Mouse (Mus musculus) midbrain, embryonic 14.5 days (tissue): ENCODE results near the gene Mcm7. TPM values are rescaled to one million over a fixed set of nuclear protein-coding genes. Genes with fewer than 3 reads are reported as not detected.
"Not testable (repeated sequence)": the region's sequence is repeated elsewhere in the genome, so short reads cannot be mapped to it uniquely, and the experiment has no call there.

ENCODE experiments used
- ATAC-seq: fragments of 200-750 bp; cut with Nextera tagmentation; 2 replicates; pipeline ENCODE4 v1.8.0; 2017; ENCODE audit warnings: moderate number of reproducible peaks, moderate library complexity; ENCODE audit not compliant: low FRiP score, low TSS enrichment
- DNase-seq: peaks from one replicate; pipeline ENCODE4 v3.0.0-alpha.2; 2015
- H3K27ac ChIP-seq: fragments of 300-500 bp; sonication (generic); replicated peaks from 2 replicates; pipeline ENCODE4 v1.5.1; 2014; ENCODE audit warnings: mild to moderate bottlenecking, low read depth, low read length, moderate library complexity
- H3K27me3 ChIP-seq: fragments of 300-500 bp; sonication (generic); 2 replicates; pipeline ENCODE4 v1.6.1; 2014; ENCODE audit warnings: low read length, control low read depth, mixed read lengths; ENCODE audit not compliant: control insufficient read depth, insufficient read depth
- H3K36me3 ChIP-seq: fragments of 300-500 bp; sonication (generic); 2 replicates; pipeline ENCODE4 v1.6.1; 2014; ENCODE audit warnings: low read length, control low read depth; ENCODE audit not compliant: control insufficient read depth, insufficient read depth
- H3K4me1 ChIP-seq: fragments of 300-500 bp; sonication (generic); 2 replicates; pipeline ENCODE4 v1.6.1; 2014; ENCODE audit warnings: mild to moderate bottlenecking, antibody characterized with exemption, low read length, control low read depth; ENCODE audit not compliant: control insufficient read depth, insufficient read depth
- H3K4me2 ChIP-seq: fragments of 300-500 bp; sonication (generic); 2 replicates; pipeline ENCODE4 v1.6.1; 2014; ENCODE audit warnings: mild to moderate bottlenecking, low read length, moderate library complexity
- H3K4me3 ChIP-seq: fragments of 300-500 bp; sonication (generic); replicated peaks from 2 replicates; pipeline ENCODE4 v1.5.1; 2014; ENCODE audit warnings: low read depth, low read length
- H3K9ac ChIP-seq: fragments of 300-500 bp; sonication (generic); replicated peaks from 2 replicates; pipeline ENCODE4 v1.6.1; 2014; ENCODE audit warnings: mild to moderate bottlenecking, low read length, moderate library complexity
- H3K9me3 ChIP-seq: fragments of 300-500 bp; sonication (generic); 2 replicates; pipeline ENCODE4 v1.6.1; 2016; ENCODE audit warnings: low read length, control low read depth, mixed read lengths; ENCODE audit not compliant: control insufficient read depth
- WGBS: fragments of 180-500 bp; shearing (Covaris S2); extraction: QIAGEN DNeasy Blood & Tissue Kit; methylation state at CpG from one replicate; pipeline ENCODE4 v1.1.7; 2014; 5-methylcytosine and 5-hydroxymethylcytosine counted together
- polyA plus RNA-seq: library from polyadenylated mRNA; unstranded; fragments of >200 nt; fragmentation: Nextera tagmentation; extraction: Ambion mirVana; gene quantifications from 2 replicates; pipeline ENCODE4 v1.2.1, GENCODE M21; 2014

Mcm7 gene
- polyA plus RNA-seq = 81.9 and 117 TPM in 2 replicates

DNA sequence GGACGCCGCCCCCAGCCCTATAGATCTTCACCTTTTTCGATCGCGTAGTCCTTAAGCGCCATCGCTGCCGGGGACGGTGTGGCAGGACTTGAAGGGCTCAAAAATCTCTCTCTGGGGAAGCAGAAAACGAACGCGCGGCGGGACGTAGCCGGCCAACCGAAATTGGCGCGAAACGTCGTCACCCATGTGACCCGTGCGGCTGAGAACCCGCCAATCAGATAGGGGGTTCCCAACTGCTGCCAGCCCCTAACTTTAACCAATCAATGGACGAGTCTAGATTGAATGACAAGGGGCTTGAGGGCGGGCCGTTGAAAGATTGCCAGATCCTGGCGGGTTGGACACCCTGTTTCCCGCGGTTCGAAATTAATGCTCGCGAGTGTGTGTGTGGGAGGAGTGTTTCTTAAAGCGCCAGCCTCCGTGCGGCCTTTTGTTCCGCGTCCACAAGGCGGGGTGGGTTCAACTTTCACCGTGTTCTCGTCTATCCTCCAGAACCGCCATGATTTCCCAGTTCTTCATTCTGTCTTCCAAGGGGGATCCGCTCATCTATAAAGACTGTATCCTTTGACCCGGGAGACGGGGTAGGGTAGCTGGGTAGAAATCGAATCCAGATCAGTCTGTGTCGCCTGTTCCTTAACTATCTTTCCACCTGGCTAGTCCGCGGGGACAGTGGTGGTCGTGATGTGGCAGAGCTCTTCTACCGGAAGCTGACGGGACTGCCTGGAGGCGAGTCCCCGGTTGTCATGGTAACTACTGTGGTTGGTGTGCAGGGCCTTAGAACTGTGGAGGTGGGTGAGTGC, at the start of gene Mcm7, which contains the start of gene Ap4m1:
Gene Mcm7 (minus strand): TSS at position 728 of the 797 bp plus-strand sequence.
Gene Ap4m1 (plus strand): TSS at position 308 of the 797 bp plus-strand sequence.
- Histone ChIP-seq H3K9me3 (no peaks in the 10 kb centered on the region), H3K4me3 (peak within 1 kb of the TSS; percentile 77), H3K27me3 (no peaks in the 10 kb centered on the region), H3K4me1 (peaks cover 17% of the 10 kb centered on the region), H3K36me3 (peaks cover 52% of the 10 kb centered on the region), H3K27ac (peak within 1 kb of the TSS; percentile 92), H3K4me2 (peak within 1 kb of the TSS; percentile 99), H3K9ac (peak within 1 kb of the TSS; percentile 65)
- ATAC-seq (peak; percentile 93), DNase-seq (peak; percentile 97)
- WGBS = under 1% methylated on average over 54 of the region's 54 CpGs

- 75% methylated on average over 2 of the region's 2 CpGs for WGBS
- no peak overlapping the region for H3K4me3 ChIP-seq
- H3K4me2 ChIP-seq = no peak overlapping the region
Measured at GRCm38 (mm10) chr5:138219864-138220263, 47.6 kb upstream of the Mcm7 start.

DNA sequence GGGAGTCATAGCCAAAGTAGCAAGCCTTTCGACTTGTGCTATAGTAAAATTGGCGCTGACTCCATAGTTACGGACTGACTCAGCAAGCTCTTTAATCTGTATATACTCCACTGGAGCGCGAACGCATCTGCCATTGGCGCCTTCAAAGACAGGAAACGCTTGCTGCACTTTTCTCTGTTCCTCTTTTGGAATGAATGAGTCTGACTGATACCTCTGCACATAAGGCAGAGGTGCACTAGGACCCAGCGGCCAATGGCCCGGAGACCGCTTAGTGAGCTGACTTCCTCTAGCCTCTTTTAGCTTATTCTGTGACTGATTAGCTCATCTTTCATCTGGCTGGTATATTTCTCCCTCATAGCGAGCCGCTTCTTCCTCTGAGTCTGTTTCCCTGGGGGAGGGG, 44.4 kb upstream of the Mcm7 start:
- not testable (repeated sequence) for H3K4me3 ChIP-seq, H3K4me2 ChIP-seq, H3K36me3 ChIP-seq, H3K27ac ChIP-seq, ATAC-seq, H3K27me3 ChIP-seq, H3K4me1 ChIP-seq, DNase-seq, H3K9me3 ChIP-seq, H3K9ac ChIP-seq
- 94% methylated on average over 13 of the region's 13 CpGs for WGBS

More at GRCm38 (mm10) chr5:138219864-138220263, 47.6 kb upstream of the Mcm7 start:
- no peaks in the 10 kb centered on the region for H3K27me3 ChIP-seq
- H3K4me1 ChIP-seq = no peaks in the 10 kb centered on the region
- no peak overlapping the region for H3K27ac ChIP-seq
- no peak for ATAC-seq
- no peak overlapping the region for H3K9ac ChIP-seq
- DNase-seq = no peak
- H3K36me3 ChIP-seq = no peaks in the 10 kb centered on the region
- H3K9me3 ChIP-seq = no peaks in the 10 kb centered on the region

DNA sequence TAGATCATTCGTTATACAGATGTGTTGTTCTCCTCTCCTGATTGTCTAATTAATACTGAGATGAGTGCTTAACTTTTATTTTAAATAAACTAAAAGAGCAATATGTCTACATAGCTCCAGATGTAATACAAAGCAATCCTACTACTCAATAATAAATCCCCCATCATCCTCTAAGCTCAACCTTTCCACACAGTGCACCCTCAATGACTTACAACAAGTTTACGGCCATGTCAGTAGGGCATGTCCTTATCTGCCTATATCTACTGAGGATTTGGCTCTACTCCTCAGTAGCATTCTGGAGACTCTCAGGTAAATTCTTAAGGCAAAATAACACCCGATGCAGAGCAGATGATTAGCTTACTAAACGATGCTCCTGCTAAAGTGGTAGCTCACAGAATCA, 35.7 kb upstream of the Mcm7 start:
- no peak overlapping the region for H3K4me3 ChIP-seq
- H3K27me3 ChIP-seq = no peaks in the 10 kb centered on the region
- ATAC-seq (no peak), DNase-seq (no peak)
- no peak overlapping the region for H3K4me2 ChIP-seq
- 90% methylated on average over 4 of the region's 4 CpGs for WGBS
- no peak overlapping the region for H3K27ac ChIP-seq
- no peaks in the 10 kb centered on the region for H3K36me3 ChIP-seq
- H3K9me3 ChIP-seq = no peaks in the 10 kb centered on the region; the same call in 1 of the 2 replicates
- H3K4me1 ChIP-seq = no peaks in the 10 kb centered on the region
- no peak overlapping the region for H3K9ac ChIP-seq

- WGBS = 86% methylated on average over 1 of the region's 1 CpGs
- Histone ChIP-seq H3K27me3 (no peaks in the 10 kb centered on the region), H3K4me1 (no peaks in the 10 kb centered on the region), H3K4me2 (no peak overlapping the region), H3K9me3 (no peaks in the 10 kb centered on the region; the same call in 1 of the 2 replicates), H3K9ac (no peak overlapping the region), H3K27ac (no peak overlapping the region), H3K4me3 (no peak overlapping the region), H3K36me3 (no peaks in the 10 kb centered on the region)
- no peak for ATAC-seq
- no peak for DNase-seq
Measured at GRCm38 (mm10) chr5:138207253-138207652, 35.0 kb upstream of the Mcm7 start.

DNA sequence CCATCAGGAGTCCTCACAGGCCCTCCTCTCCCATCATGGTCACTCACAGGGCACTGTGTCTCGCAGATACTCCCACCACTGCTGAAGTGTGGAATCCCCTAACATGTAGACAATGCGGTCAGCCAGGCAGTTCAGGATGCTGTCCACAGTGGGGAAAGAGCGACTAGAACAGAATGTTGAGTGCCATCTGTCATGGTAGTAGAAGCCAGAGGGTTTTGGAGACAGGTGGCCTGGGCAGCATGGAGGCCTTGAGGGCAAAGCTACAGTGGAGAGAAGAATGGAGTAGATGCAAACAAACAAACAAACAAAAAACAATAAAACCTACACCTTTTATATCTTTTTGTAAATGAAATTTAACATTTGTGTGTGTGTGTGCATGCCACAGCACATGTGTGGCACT, 29.9 kb upstream of the Mcm7 start:
- H3K27me3 ChIP-seq = no peaks in the 10 kb centered on the region
- H3K4me1 ChIP-seq = no peaks in the 10 kb centered on the region
- no peaks in the 10 kb centered on the region; the same call in 1 of the 2 replicates for H3K9me3 ChIP-seq
- no peak overlapping the region for H3K9ac ChIP-seq
- no peaks in the 10 kb centered on the region for H3K36me3 ChIP-seq
- H3K27ac ChIP-seq = no peak overlapping the region
- no peak for ATAC-seq
- 79% methylated on average over 3 of the region's 3 CpGs for WGBS
- no peak for DNase-seq
- no peak overlapping the region for H3K4me3 ChIP-seq
- H3K4me2 ChIP-seq = no peak overlapping the region

- H3K4me3 ChIP-seq = no peak overlapping the region
- H3K36me3 ChIP-seq = no peaks in the 10 kb centered on the region
- 13% methylated on average over 1 of the region's 1 CpGs for WGBS
- no peak overlapping the region for H3K27ac ChIP-seq
- H3K4me1 ChIP-seq = no peaks in the 10 kb centered on the region
- H3K4me2 ChIP-seq = no peak overlapping the region
- DNase-seq = peak; percentile 56
- no peak overlapping the region for H3K9ac ChIP-seq
- ATAC-seq = no peak
- H3K9me3 ChIP-seq = no peaks in the 10 kb centered on the region
- H3K27me3 ChIP-seq = no peaks in the 10 kb centered on the region
Measured at GRCm38 (mm10) chr5:138199576-138199975, 27.4 kb upstream of the Mcm7 start.

DNA sequence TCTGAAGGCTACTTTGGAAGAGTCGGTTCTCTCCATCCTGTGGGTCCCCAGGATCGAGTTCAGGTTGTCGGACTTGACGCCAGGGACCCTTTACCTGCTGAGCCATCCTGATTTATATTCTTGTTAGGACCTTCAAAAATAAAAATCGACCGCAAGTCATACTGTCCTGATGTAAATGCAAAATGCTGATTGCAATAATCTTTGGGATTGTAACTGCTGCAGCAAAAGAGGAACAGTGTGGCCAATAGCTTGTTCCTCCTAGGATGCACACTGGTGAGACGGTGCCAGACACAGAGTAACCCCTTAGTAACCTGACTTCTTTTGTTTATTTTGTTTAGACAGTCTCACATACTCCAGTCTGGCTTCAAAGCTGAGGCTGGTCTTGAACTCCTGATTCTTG, 23.2 kb upstream of the Mcm7 start:
- Histone ChIP-seq H3K4me2 (peak overlapping the region; percentile 97), H3K27ac (no peak overlapping the region), H3K4me1 (no peaks in the 10 kb centered on the region), H3K9me3 (no peaks in the 10 kb centered on the region), H3K36me3 (peaks cover 23% of the 10 kb centered on the region), H3K4me3 (peak overlapping the region; percentile 73), H3K27me3 (no peaks in the 10 kb centered on the region), H3K9ac (peak overlapping the region; percentile 89; the same call in 1 of the 2 replicates)
- DNase-seq (no peak), ATAC-seq (no peak)
- WGBS = 77% methylated on average over 7 of the region's 7 CpGs
